Mouse (Mus musculus) erythroblast, embryonic 14.5 days (primary cell): ENCODE data around the gene Cacng5.

ENCODE experiments used
- GATA1 ChIP-seq: IDR thresholded peaks from 2 replicates; pipeline ENCODE4 v1.6.1; 2012; ENCODE audit warnings: low read length, inconsistent platforms, mixed read lengths
- TAL1 ChIP-seq: IDR thresholded peaks from 3 replicates; pipeline ENCODE4 v1.6.1; 2012; ENCODE audit warnings: low read length, inconsistent platforms, mixed read lengths

- TF ChIP-seq TAL1, result no peak
- TF ChIP-seq GATA1, result no peak
Measured at GRCm38 (mm10) chr11:107950211-107950610, 35.4 kb upstream of the Cacng5 start.
